Mouse (Mus musculus) right cerebral cortex, adult 2 months (tissue): ENCODE results near the gene Kcnab2.

Experiments
- DNase-seq, 2 experiments: peaks; one replicate each; pipeline ENCODE4 v3.0.0; 2021 to 2022; ENCODE audit warnings: low spot score in 2 of 2

Gene Kcnab2

DNA sequence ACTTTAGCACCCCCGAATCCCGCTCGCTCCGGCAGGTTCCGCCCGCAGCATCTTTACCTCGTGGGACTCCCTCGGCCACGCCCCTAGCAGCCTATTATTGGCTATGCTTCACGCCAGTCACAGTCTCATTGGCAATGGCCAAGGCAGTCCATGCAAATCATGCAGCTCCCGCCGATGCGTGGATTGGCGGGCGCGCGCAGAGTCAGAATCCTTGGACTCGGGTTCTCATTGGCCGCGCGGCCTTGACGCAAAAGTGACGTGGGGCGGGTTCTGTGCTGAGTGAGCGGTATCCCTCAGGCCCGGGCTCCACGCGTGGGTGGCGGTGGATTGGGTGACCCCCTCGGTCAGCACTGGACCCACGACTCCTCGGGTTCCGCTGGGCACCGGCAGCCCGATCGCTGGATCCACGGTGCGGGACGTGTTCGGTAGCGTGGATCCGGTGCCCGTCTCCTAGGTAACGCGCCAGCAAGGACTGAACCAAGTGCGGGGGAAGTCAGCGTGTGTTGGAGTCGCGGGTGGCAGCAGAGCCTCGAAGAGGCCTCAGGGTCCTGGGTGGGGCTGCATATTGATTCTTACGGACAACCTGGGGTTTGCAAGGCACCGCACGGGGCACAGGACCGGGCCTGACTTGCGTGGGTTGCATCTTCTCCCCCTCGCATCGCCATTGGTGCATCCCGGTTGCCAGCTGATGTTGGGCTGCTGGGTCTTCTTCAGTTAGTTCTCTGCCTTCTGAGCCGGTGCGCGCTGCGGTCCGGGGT is at the start of gene Kcnab2:
Gene Kcnab2, minus strand, starts transcription at position 406 of the 758 bp plus-strand sequence.
- peak; percentile 100 for DNase-seq

DNA sequence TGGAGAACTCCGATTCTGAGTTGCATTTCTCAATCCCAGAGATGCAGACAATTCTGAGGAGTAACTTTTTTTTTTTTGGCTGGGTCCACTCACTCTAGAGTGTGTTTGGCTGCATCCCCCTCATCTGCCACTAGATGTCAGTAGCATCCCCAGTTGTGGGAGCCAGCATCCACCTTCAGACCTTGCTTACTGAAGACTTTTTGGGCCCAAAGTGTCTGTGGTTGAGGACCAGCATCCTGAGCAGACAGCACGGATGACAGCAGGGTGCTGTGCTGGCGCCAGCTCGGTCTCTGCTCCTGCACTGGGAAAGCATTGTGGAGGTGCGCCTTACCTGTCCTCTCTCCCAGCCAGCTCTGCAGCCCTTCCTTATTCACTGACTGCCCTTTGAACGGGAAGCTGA is 42.4 kb upstream of the Kcnab2 start:
- DNase-seq: peak; percentile 82

GRCm38 (mm10) chr4:152519106-152519505 is 41.4 kb upstream of the Kcnab2 start:
- no peak for DNase-seq

DNA sequence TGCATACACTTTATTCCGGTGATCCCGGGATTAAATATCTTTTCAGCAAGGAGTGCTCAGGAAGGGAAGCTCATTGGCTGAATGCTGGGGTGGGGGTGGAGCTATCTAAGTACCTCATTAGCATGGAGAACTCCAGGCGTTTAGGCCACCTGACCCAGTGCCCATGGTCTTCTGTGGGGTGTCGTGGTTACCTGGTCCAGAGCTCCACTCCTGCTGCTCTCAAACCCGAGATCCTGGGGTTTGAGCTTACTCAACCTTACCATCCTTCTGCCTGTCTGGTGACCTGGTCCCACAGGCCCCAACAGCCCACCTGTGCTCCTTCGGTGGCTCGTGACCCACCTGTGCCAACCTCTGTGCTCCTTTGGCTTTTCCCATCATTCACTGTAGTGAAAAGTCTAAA is 37.2 kb upstream of the Kcnab2 start:
- no peak for DNase-seq

DNA sequence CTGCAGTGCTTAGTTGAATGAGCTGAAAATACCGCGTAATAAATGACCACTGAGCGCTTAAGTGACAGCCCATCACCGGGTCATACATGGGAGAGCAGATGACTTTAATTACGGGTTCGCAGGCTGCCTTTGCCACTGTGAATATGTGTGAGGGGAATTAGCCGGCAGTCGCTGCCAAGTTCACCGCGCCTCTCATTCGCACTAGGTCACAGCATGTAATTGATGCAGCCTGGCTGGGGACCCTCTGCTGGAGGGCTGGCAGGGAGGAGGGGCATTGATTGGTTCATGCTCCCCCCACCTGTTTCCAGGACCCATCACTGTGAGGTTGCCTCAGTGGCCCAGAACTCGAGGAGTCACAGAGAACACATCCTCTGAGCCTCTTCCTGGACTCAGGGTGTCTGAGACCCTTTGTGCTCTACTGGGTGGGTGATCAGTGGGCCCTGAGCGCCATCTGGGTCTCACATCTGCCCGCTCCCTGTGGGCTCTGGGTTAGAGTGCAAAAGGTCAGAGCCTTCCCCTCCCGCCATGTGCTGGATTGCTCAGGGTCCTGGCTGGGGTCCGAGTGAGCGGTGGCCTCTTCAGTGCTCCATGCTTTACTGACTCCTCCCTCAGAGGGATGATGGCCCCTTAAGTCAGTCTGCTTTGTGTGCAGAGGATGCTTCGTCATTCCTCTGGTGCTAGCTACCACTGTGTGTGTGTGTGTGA is 34.7 kb upstream of the Kcnab2 start:
- no peak for DNase-seq

GRCm38 (mm10) chr4:152494360-152494879 is 16.7 kb upstream of the Kcnab2 start:
- no peak for DNase-seq

DNA sequence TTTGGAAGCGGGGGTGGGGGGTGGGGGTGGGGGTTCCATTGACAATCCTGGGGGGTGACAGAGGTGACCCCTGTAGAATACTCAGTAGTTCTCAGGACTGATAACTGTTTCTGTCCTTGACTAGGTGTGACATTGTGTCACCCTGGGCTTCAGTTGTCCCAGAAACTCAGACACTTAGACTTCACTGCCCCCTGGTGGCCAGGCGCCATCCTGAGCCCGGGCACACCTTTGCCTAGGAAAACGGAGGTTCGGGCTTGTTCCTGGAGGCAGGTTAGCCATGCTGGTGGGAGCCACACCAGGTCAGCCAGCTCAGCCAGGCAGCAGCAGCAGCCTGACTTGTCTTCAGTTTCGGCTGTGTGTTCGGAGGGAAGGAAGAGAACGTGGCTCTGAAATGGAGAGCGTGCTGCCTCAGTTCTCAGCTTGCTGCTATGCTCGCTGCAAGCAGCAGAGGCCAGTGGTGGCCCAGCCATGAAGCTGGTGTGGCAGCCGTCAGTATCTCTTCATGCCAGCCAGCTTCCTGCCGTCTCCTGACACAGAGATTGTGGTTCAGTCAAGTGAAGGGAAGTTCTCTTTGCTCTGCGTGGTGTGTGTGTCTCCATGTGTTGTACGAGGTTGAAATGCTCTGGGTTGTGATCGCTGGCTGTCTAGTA is 13.7 kb upstream of the Kcnab2 start:
- peak; percentile 90 to 91 for DNase-seq

- no peak for DNase-seq
Measured at GRCm38 (mm10) chr4:152490311-152490710, 12.6 kb upstream of the Kcnab2 start.

DNA sequence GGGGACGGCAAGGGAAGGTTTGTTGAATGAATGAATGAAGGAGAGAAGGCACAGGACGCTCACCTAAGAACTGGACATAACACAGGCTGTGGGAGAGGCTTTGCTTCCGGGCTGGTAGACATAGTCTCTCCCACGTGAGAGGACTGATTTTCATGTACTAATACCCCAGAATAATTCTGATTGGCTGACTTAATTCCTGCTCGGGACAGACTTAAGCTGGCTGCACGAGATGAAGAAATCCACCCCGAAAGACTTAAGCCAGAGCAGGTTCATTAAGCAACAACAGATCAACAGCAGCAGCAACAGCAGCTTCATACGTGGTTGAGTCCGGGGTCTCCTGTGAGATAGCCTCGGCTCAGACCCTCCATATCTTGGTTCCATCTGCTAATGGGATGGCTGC is 10.4 kb upstream of the Kcnab2 start:
- no peak for DNase-seq

DNA sequence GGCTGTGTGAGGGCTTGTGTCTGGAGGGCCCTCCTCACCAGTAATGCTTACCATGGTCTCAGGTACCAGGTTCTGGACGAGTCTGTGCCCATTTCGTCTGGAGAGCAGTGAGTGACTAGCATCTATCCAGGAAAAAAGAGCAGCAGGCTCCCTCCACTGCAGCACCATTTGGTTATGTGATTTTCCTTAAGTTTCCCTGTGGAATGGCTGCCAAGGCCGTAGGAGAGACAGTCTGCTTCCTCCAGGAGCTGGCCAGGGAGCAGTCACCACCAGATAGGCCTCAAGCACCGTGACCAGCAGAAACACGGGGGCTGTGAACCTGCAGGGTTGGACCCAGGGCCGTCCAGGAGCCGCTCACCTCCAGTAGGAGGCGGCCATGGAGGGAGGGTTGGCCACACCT is 2.8 kb upstream of the Kcnab2 start:
- no peak for DNase-seq

DNA sequence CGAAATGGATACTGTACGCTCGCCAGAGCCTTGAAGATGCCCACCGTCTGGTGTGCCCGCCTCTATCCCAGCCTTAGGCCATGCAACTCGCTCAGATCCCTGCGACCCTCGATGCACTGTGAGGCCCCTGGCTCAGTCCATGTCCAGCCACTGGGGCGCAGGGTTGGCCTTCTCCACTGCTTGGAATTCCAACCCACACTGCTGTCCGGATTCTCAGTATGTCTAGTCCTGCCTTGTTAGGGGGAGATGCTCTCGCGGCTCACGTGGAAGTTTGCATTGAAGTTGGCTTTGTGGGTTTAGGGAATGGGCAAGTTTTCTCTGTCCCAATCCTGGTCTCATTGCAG is 525 bp upstream of the Kcnab2 start:
- DNase-seq: no peak

- DNase-seq: no peak
Measured at GRCm38 (mm10) chr4:152477106-152477465, 585 bp downstream of the Kcnab2 start.

- DNase-seq: no peak
Measured at GRCm38 (mm10) chr4:152476427-152477023, 1.1 kb downstream of the Kcnab2 start, which contains the start of gene Nphp4. Gene Nphp4 (plus strand): TSS chr4:152476706.

DNA sequence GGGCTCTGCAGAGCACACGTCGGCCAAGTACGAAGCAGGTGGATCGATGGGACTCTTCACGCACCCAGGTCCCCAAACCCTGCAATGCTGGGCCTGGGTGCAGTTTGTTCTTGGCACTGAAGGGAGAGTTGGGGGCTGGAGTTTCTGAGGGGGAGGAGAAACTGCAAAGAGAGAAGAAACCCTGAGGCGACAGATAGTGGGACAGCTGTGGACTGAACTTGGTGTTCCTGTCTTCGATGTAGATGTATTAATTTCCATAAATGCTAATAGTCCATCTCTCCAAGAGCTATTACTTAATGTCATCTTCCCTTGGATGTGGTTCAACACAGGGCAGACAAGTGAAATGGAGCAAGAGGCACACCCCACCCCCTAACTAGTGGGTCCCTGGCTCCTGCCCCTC is 1.7 kb downstream of the Kcnab2 start:
- DNase-seq: no peak

DNA sequence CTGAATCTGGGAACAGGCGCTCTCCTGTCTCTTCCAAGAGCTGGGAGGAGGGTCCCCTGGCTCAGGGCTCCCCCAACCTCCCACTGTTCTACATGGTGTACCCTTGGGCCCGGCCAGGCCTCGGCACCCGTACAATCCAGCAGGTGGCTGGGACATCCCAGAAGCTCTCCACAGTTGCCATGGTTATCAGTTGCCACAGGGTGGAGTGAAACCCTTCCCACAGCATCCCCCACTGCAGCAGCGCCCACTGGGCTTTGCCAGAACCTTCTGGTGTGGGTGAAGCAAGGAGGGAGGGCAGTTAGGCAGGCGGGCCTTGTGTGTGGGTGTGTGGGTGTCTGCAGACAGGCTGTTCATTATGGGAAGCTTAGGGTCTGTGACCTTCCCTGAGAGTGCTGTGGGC is 9.7 kb downstream of the Kcnab2 start:
- DNase-seq: no peak

- no peak for DNase-seq
Measured at GRCm38 (mm10) chr4:152466601-152467000, 11.1 kb downstream of the Kcnab2 start.

DNA sequence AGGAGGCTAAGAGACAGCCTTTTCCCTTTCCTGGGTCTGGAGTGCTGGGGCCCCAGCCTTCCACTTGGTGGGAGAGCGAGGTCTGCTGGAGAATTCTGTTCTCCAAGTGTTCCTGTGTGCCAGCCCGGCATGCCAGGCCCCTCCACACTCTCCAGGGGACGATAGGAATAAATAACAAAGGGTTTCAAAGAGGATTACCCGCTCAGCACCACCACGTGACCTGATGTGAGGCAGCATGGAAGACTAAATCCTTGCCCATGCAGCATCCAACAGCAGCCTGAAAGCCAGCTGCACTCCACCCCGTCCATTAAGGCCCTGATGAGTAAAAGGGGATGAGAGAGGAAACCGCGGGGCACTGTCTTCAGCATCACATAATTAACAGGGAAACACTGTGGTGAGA is 12.6 kb downstream of the Kcnab2 start:
- DNase-seq: no peak

- no peak for DNase-seq
Measured at GRCm38 (mm10) chr4:152463147-152463546, 14.5 kb downstream of the Kcnab2 start.

DNA sequence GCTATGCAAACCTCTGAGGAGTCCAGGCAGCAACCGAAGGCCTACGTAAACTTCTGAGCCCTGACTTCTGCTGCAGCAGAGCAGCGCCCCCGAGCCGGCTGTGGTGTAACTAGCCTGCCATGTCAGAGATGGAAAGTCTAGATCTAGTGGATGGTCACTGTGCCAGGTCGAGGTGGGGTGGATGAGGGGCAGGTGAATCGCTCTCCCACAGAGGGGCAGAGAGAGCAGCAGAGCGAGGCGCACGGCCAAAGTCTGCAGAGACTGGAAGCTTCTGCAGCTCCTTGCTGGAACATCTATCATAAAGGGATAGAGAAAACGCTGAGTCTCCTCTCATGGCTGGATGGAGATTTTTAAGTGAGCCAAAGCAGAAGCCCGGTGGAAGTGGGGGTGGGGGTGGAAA is 15.2 kb downstream of the Kcnab2 start:
- DNase-seq: no peak

GRCm38 (mm10) chr4:152457673-152458072 is 20.0 kb downstream of the Kcnab2 start:
- no peak for DNase-seq

GRCm38 (mm10) chr4:152456609-152457008 is 21.1 kb downstream of the Kcnab2 start:
- DNase-seq: peak; percentile 78 to 80

DNA sequence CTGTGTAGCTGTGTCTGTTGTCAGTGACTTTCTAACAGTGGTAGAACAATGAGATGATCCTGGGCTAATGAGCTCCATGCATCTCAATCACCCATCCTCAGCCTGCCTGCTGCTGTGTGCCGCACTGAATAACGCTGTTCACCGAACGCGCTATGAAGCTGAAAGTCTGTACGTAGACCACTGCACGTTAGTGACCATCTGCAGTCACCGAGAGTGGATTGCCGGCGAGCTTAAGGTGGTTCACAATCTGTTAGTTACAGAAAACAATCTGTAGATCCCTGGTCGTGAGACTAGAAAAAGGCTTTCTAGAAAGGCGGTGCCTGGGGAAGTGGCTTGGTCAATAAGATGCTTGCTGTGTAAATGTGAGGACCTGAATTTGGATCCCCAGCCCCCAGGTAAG is 23.5 kb downstream of the Kcnab2 start:
- no peak for DNase-seq
